Mouse (Mus musculus): ENCODE measurements at regions not wholly inside any gene's neighbourhood (a gene's known extent, or its start where the extent isn't known, plus 50 kb on each side); places are given as distances from the start of the nearest gene placed in this dataset.

DNA sequence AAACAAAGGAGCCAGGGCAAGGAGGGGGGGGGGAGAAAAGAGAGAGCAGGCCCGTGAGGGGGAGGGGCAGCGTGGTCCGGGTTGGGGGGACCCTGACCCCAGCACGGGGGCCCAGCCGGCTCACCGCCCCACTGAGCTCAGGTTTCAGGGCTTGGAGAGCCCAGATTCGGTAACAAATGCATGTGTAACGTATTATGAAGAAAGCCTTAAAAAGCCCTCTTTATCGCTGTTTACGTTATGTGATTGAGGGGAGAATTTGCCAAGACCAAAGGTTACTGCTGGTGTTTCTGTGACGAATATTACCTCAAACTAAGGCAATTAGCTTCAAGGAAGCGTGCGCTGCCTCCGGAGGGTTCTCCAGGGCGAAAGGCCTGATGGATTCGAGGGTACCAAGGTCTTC, 54.2 kb downstream of the Barx1 start:
- ATAC-seq (no peak), DNase-seq (ENCODE audit: low spot score) (no peak)
- H3K9me3 ChIP-seq (ENCODE audit: low read length) = peaks cover 4% of the 10 kb centered on the region; the same call in 1 of the 2 replicates
- H3K4me2 ChIP-seq (replicated peaks; ENCODE audit: low read depth, low read length) = no peak overlapping the region
- TF ChIP-seq EP300 (IDR thresholded peaks at IDR 0.05) (no peak), CTCF (IDR thresholded peaks at IDR 0.05) (no peak)
- H3K4me1 ChIP-seq (ENCODE audit: insufficient read depth, low read depth, low read length) = no peaks in the 10 kb centered on the region
- H3K27ac ChIP-seq (ENCODE audit: low read length) = no peak overlapping the region
- no peaks in the 10 kb centered on the region for H3K27me3 ChIP-seq (replicated peaks; ENCODE audit: insufficient read depth, low read length)
- H3K9ac ChIP-seq (replicated peaks; ENCODE audit: low read depth) = no peak overlapping the region
- H3K4me3 ChIP-seq (ENCODE audit: low read depth, low read length) = no peak overlapping the region
- no peaks in the 10 kb centered on the region for H3K36me3 ChIP-seq (ENCODE audit: insufficient read depth, low read length)
- 25% methylated on average over 15 of the region's 16 CpGs for WGBS

- 55% methylated on average over 10 of the region's 10 CpGs for WGBS
- no peak for TF ChIP-seq EP300 (IDR thresholded peaks at IDR 0.05)
- no peak for TF ChIP-seq CTCF (IDR thresholded peaks at IDR 0.05)
- Histone ChIP-seq H3K27ac (ENCODE audit: low read length) (no peak overlapping the region), H3K9ac (replicated peaks; ENCODE audit: low read depth) (no peak overlapping the region), H3K36me3 (ENCODE audit: insufficient read depth, low read length) (no peaks in the 10 kb centered on the region), H3K9me3 (ENCODE audit: low read length) (peaks cover 4% of the 10 kb centered on the region; the same call in 1 of the 2 replicates), H3K27me3 (replicated peaks; ENCODE audit: insufficient read depth, low read length) (no peaks in the 10 kb centered on the region), H3K4me3 (ENCODE audit: low read depth, low read length) (no peak overlapping the region), H3K4me1 (ENCODE audit: insufficient read depth, low read depth, low read length) (no peaks in the 10 kb centered on the region), H3K4me2 (replicated peaks; ENCODE audit: low read depth, low read length) (no peak overlapping the region)
- ATAC-seq (no peak), DNase-seq (ENCODE audit: low spot score) (no peak)
Observed at GRCm38 (mm10) chr13:48717451-48717850, 54.7 kb downstream of the Barx1 start.

DNA sequence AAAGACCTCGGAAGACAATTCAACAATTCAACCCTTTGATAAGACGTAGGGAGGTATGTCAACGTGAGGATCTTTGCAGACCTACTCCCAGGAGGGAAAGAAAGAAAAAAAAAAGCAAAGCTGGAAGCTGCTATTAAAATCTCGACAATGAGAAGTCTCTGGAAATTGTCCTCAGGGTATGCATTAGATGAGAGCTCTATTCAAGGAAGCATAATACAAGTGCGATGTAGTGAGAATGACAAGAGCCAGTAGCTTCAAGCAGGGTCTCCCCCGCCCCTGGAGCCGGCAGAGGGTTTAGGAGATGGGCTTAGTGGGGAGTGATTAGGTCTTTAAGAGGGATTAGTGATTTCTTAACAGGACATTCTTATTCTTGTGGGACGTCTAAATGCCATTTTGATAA, 60.9 kb downstream of the Barx1 start:
- H3K27ac ChIP-seq (ENCODE audit: low read length) = no peak overlapping the region
- H3K4me2 ChIP-seq (replicated peaks; ENCODE audit: low read depth, low read length) = no peak overlapping the region
- TF ChIP-seq EP300 (IDR thresholded peaks at IDR 0.05) (no peak), CTCF (IDR thresholded peaks at IDR 0.05) (no peak)
- 36% methylated on average over 8 of the region's 8 CpGs for WGBS
- ATAC-seq (no peak), DNase-seq (ENCODE audit: low spot score) (no peak)
- no peaks in the 10 kb centered on the region for H3K36me3 ChIP-seq (ENCODE audit: insufficient read depth, low read length)
- no peaks in the 10 kb centered on the region for H3K27me3 ChIP-seq (replicated peaks; ENCODE audit: insufficient read depth, low read length)
- no peaks in the 10 kb centered on the region for H3K4me1 ChIP-seq (ENCODE audit: insufficient read depth, low read depth, low read length)
- no peak overlapping the region for H3K9ac ChIP-seq (replicated peaks; ENCODE audit: low read depth)
- no peak overlapping the region for H3K4me3 ChIP-seq (ENCODE audit: low read depth, low read length)
- peaks cover 4% of the 10 kb centered on the region; the same call in 1 of the 2 replicates for H3K9me3 ChIP-seq (ENCODE audit: low read length)

DNA sequence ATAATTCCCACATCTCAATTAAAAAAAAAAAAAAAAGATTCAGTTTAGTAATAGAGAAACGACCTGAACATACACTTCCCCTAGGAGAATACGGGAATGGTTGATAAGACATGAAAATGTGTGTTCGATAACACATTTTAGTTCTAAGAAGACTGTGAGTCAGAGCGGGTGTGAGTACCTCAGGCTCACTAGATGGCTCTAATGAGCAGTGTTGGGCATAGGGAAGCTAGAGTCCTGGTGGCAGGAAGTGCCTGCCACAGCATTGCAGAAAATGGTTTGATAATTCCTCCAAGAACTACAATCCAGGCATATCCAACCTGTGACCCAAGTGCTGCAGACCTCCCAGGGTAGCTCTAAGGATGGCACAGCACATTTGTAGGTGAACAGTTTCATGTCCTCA, 63.6 kb downstream of the Barx1 start:
- no peaks in the 10 kb centered on the region for H3K36me3 ChIP-seq (ENCODE audit: insufficient read depth, low read length)
- H3K4me1 ChIP-seq (ENCODE audit: insufficient read depth, low read depth, low read length) = no peaks in the 10 kb centered on the region
- H3K4me2 ChIP-seq (replicated peaks; ENCODE audit: low read depth, low read length) = no peak overlapping the region
- TF ChIP-seq CTCF (IDR thresholded peaks at IDR 0.05) (peak; percentile 46), EP300 (IDR thresholded peaks at IDR 0.05) (no peak)
- peaks cover 13% of the 10 kb centered on the region; the same call in 1 of the 2 replicates for H3K27me3 ChIP-seq (replicated peaks; ENCODE audit: insufficient read depth, low read length)
- no peak overlapping the region for H3K4me3 ChIP-seq (ENCODE audit: low read depth, low read length)
- 22% methylated on average over 4 of the region's 4 CpGs for WGBS
- H3K9me3 ChIP-seq (ENCODE audit: low read length) = no peaks in the 10 kb centered on the region
- no peak for DNase-seq (ENCODE audit: low spot score)
- ATAC-seq = no peak
- no peak overlapping the region for H3K27ac ChIP-seq (ENCODE audit: low read length)
- no peak overlapping the region for H3K9ac ChIP-seq (replicated peaks; ENCODE audit: low read depth)

- peak; percentile 72 for ATAC-seq
- no peak overlapping the region for H3K9ac ChIP-seq (replicated peaks; ENCODE audit: low read depth)
- H3K9me3 ChIP-seq (ENCODE audit: low read length) = no peaks in the 10 kb centered on the region
- peaks cover 27% of the 10 kb centered on the region for H3K27me3 ChIP-seq (replicated peaks; ENCODE audit: insufficient read depth, low read length)
- H3K4me1 ChIP-seq (ENCODE audit: insufficient read depth, low read depth, low read length) = no peaks in the 10 kb centered on the region
- H3K4me2 ChIP-seq (replicated peaks; ENCODE audit: low read depth, low read length) = peak overlapping the region; percentile 46
- peak overlapping the region; percentile 14 for H3K4me3 ChIP-seq (ENCODE audit: low read depth, low read length)
- H3K36me3 ChIP-seq (ENCODE audit: insufficient read depth, low read length) = no peaks in the 10 kb centered on the region
- 1% methylated on average over 48 of the region's 51 CpGs for WGBS
- no peak overlapping the region for H3K27ac ChIP-seq (ENCODE audit: low read length)
- DNase-seq (ENCODE audit: low spot score) = peak; percentile 48
- TF ChIP-seq CTCF (IDR thresholded peaks at IDR 0.05) = peak; percentile 58
- TF ChIP-seq EP300 (IDR thresholded peaks at IDR 0.05) = no peak
Observed at GRCm38 (mm10) chr13:48731046-48731996, 68.5 kb downstream of the Barx1 start.

GRCm38 (mm10) chr13:48732168-48732841, 69.5 kb downstream of the Barx1 start:
- no peaks in the 10 kb centered on the region for H3K9me3 ChIP-seq (ENCODE audit: low read length)
- 4% methylated on average over 29 of the region's 29 CpGs for WGBS
- H3K27me3 ChIP-seq (replicated peaks; ENCODE audit: insufficient read depth, low read length) = peaks cover 27% of the 10 kb centered on the region
- no peak overlapping the region for H3K27ac ChIP-seq (ENCODE audit: low read length)
- TF ChIP-seq EP300 (IDR thresholded peaks at IDR 0.05) = no peak
- TF ChIP-seq CTCF (IDR thresholded peaks at IDR 0.05) = peak; percentile 77
- H3K36me3 ChIP-seq (ENCODE audit: insufficient read depth, low read length) = no peaks in the 10 kb centered on the region
- H3K4me3 ChIP-seq (ENCODE audit: low read depth, low read length) = peak overlapping the region; percentile 20; the same call in 1 of the 2 replicates
- peak; percentile 51 for ATAC-seq
- H3K4me2 ChIP-seq (replicated peaks; ENCODE audit: low read depth, low read length) = 0 out of 2 replicates have a peak overlapping the region, but pooled peaks have one; percentile 30
- no peaks in the 10 kb centered on the region for H3K4me1 ChIP-seq (ENCODE audit: insufficient read depth, low read depth, low read length)
- H3K9ac ChIP-seq (replicated peaks; ENCODE audit: low read depth) = no peak overlapping the region
- DNase-seq (ENCODE audit: low spot score) = peak; percentile 50

Measured in lung, postnatal 0 days (tissue).